8 mouse cellular contexts compared by ENCODE assay signal in genomic region chr16:88372034-88372433, GRCm38 (mm10).
DNase-seq lines count a peak whose midpoint lies in the region; ATAC-seq lines count a peak whose summit lies in the region.

No protein-coding gene starts in this region.

- H3K9ac ChIP-seq in hindbrain, embryonic 12.5 days, result no peak overlapping the region

- H3K4me2 ChIP-seq in hindbrain, embryonic 12.5 days (replicated peaks), result no peak overlapping the region

- H3K9me3 ChIP-seq in hindbrain, embryonic 12.5 days (replicated peaks), result no peaks in the 10 kb centered on the region

- DNase-seq in CD4-positive, CD25-positive, alpha-beta regulatory T cell, adult 2 months (ENCODE audit: low read depth, low spot score), result peak; percentile 38
- peak; percentile 13 for DNase-seq in NIH3T3 (ENCODE audit: low read depth)
- peak; percentile 73 to 74 for DNase-seq in cerebellum, postnatal 14 days
- peak; percentile 18 to 45 for DNase-seq in layer of hippocampus, adult 8-10 months (ENCODE audit: low spot score in 2 of 2)
- DNase-seq in thymus, postnatal 14 days, result peak; percentile 65

- H3K4me1 ChIP-seq in hindbrain, embryonic 12.5 days, result no peaks in the 10 kb centered on the region

- 35% methylated on average over 7 of the region's 7 CpGs for whole genome bisulfite sequencing in hindbrain, embryonic 12.5 days

- no peak overlapping the region for H3K27ac ChIP-seq in hindbrain, embryonic 12.5 days

- ATAC-seq in CD4-positive, CD25-positive, alpha-beta regulatory T cell, adult 4 months, result no peak
- ATAC-seq in hindbrain, embryonic 12.5 days (ENCODE audit: low FRiP score), result peak; percentile 78
- ATAC-seq in megakaryocyte progenitor cell, adult 5-6 weeks (replicated peaks; ENCODE audit: poor library complexity), result peak; percentile 96

- no peaks in the 10 kb centered on the region for H3K27me3 ChIP-seq in hindbrain, embryonic 12.5 days

- H3K4me3 ChIP-seq in hindbrain, embryonic 12.5 days, result no peak overlapping the region

- no peaks in the 10 kb centered on the region for H3K36me3 ChIP-seq in hindbrain, embryonic 12.5 days

Comparison
In these comparisons a context has a peak if more than half of its experiments do, and no peak if none do; other contexts are left out.
1. DNase-seq: peak in every context shown above with its lines; median percentile 74 in cerebellum, postnatal 14 days; 65 in thymus, postnatal 14 days; 38 in CD4-positive, CD25-positive, alpha-beta regulatory T cell, adult 2 months; 32 in layer of hippocampus, adult 8-10 months; 13 in NIH3T3.